ENCODE assay signal across 10 mouse cellular contexts in genomic region chr6:70955841-70956240, GRCm38 (mm10). TPM values are rescaled to one million over a fixed set of nuclear protein-coding genes. Genes with fewer than 3 reads are reported as not detected.
DNase-seq lines count a peak whose midpoint lies in the region; ATAC-seq and TF ChIP-seq lines count a peak whose summit lies in the region.
"Had no signal": no experiment of that assay in that cellular context is flagged by ENCODE, and none has a peak within 500 bp of the region (broad histone marks: within the 10 kb centered on the region; RNA-seq: fewer than 3 reads in every experiment).

No protein-coding gene starts in this region.

- 1% methylated on average over 12 of the region's 12 CpGs for WGBS in kidney, postnatal 0 days
- 1% methylated on average over 12 of the region's 12 CpGs for WGBS in embryonic facial prominence, embryonic 15.5 days
- WGBS in intestine, embryonic 14.5 days, result 3% methylated on average over 12 of the region's 12 CpGs

- 0 out of 2 replicates have a peak, but pooled peaks cover 6% of the 10 kb centered on the region for H3K4me1 ChIP-seq in kidney, postnatal 0 days (replicated peaks; ENCODE audit: insufficient read depth, low read length)
- H3K4me1 ChIP-seq in embryonic facial prominence, embryonic 15.5 days, result peaks cover 14% of the 10 kb centered on the region
- peaks cover 8% of the 10 kb centered on the region; the same call in 1 of the 2 replicates for H3K4me1 ChIP-seq in intestine, embryonic 14.5 days (replicated peaks; ENCODE audit: control insufficient read depth, insufficient read depth, low read length)

- H3K9me3 ChIP-seq in kidney, postnatal 0 days (replicated peaks; ENCODE audit: low read length), result no peaks in the 10 kb centered on the region
- no peaks in the 10 kb centered on the region for H3K9me3 ChIP-seq in embryonic facial prominence, embryonic 15.5 days (replicated peaks)
- H3K9me3 ChIP-seq in intestine, embryonic 14.5 days (ENCODE audit: control insufficient read depth, low read length), result no peaks in the 10 kb centered on the region

- peak overlapping the region; percentile 42 for H3K4me3 ChIP-seq in kidney, postnatal 0 days (replicated peaks; ENCODE audit: low read depth, low read length)
- peak overlapping the region; percentile 48 for H3K4me3 ChIP-seq in embryonic facial prominence, embryonic 15.5 days (replicated peaks)
- H3K4me3 ChIP-seq in intestine, embryonic 14.5 days (ENCODE audit: low read depth, low read length), result peak overlapping the region; percentile 33

- peaks cover 56% of the 10 kb centered on the region for H3K27me3 ChIP-seq in kidney, postnatal 0 days (ENCODE audit: insufficient read depth, low read length)
- peaks cover 70% of the 10 kb centered on the region for H3K27me3 ChIP-seq in embryonic facial prominence, embryonic 15.5 days
- H3K27me3 ChIP-seq in intestine, embryonic 14.5 days (replicated peaks; ENCODE audit: control insufficient read depth, insufficient read depth, low read length), result peaks cover 89% of the 10 kb centered on the region

- TF ChIP-seq CTCF in kidney, postnatal 0 days (IDR thresholded peaks at IDR 0.05; ENCODE audit: low read depth), result no peak

- peak; percentile 19 for DNase-seq in kidney, postnatal 0 days (ENCODE audit: low spot score)
- no peak for DNase-seq in kidney, postnatal 25 days
- peak; percentile 56 for DNase-seq in intestine, embryonic 14.5 days (ENCODE audit: low spot score)
- peak; percentile 2 for DNase-seq in naive thymus-derived CD4-positive, alpha-beta T cell, adult 2 months (ENCODE audit: low read depth)
- DNase-seq in urinary bladder, postnatal 36 days (ENCODE audit: low spot score in 2 of 2), result no peak
- no peak for DNase-seq in layer of hippocampus, adult 18-20 months (ENCODE audit: low spot score in 2 of 2)
- DNase-seq in urinary bladder, postnatal 14 days (ENCODE audit: low spot score), result no peak

- no peak overlapping the region for H3K9ac ChIP-seq in kidney, postnatal 0 days (ENCODE audit: low read depth, low read length)
- H3K9ac ChIP-seq in embryonic facial prominence, embryonic 15.5 days, result no peak overlapping the region
- H3K9ac ChIP-seq in intestine, embryonic 14.5 days (ENCODE audit: low read length), result no peak overlapping the region

- H3K4me2 ChIP-seq in kidney, postnatal 0 days (ENCODE audit: low read length), result peak overlapping the region; percentile 74
- peak overlapping the region; percentile 85 for H3K4me2 ChIP-seq in embryonic facial prominence, embryonic 15.5 days (replicated peaks)
- H3K4me2 ChIP-seq in intestine, embryonic 14.5 days (ENCODE audit: low read length), result peak overlapping the region; percentile 59

- no peak for ATAC-seq in kidney, postnatal 0 days (replicated peaks; ENCODE audit: low FRiP score, low read depth)
- ATAC-seq in embryonic facial prominence, embryonic 15.5 days (ENCODE audit: insufficient number of reproducible peaks, low FRiP score, low TSS enrichment, low read depth), result no peak
- ATAC-seq in intestine, embryonic 14.5 days (replicated peaks; ENCODE audit: low FRiP score, low TSS enrichment, low read depth), result no peak

- H3K36me3 ChIP-seq in kidney, postnatal 0 days (ENCODE audit: insufficient read depth, low read length), result no peaks in the 10 kb centered on the region
- no peaks in the 10 kb centered on the region for H3K36me3 ChIP-seq in embryonic facial prominence, embryonic 15.5 days
- H3K36me3 ChIP-seq in intestine, embryonic 14.5 days (ENCODE audit: control insufficient read depth, insufficient read depth, low read length), result no peaks in the 10 kb centered on the region

- H3K27ac ChIP-seq in kidney, postnatal 0 days, result no peak overlapping the region
- H3K27ac ChIP-seq in embryonic facial prominence, embryonic 15.5 days (replicated peaks), result no peak overlapping the region
- no peak overlapping the region for H3K27ac ChIP-seq in intestine, embryonic 14.5 days (ENCODE audit: low read depth)

RNA-seq across cellular contexts. Expression of gene Foxi3, which starts 0.5 kb away (rescaled TPM):
- not detected in 2 replicates for polyA plus RNA-seq in kidney, postnatal 0 days (2015; fragmentation: Nextera tagmentation; extraction: Ambion mirVana)
- polyA plus RNA-seq in embryonic facial prominence, embryonic 15.5 days (2015; fragmentation: Nextera tagmentation; extraction: Ambion mirVana), result 2.0 and 2.1 TPM in 2 replicates
- polyA plus RNA-seq in intestine, embryonic 14.5 days (2014; fragmentation: Nextera tagmentation; extraction: Ambion mirVana), result not detected in 2 replicates
- total RNA-seq in layer of hippocampus, adult 18-20 months (2021), result not detected
- total RNA-seq: left cerebral cortex, postnatal 25 days had no signal
- polyA plus RNA-seq: spleen, adult 2 months had no signal

RNA-seq across cellular contexts. Expression of gene Tex37, which starts 37.1 kb away (rescaled TPM):
- polyA plus RNA-seq in kidney, postnatal 0 days (2015; fragmentation: Nextera tagmentation; extraction: Ambion mirVana), result not detected in 2 replicates
- not detected in 2 replicates for polyA plus RNA-seq in embryonic facial prominence, embryonic 15.5 days (2015; fragmentation: Nextera tagmentation; extraction: Ambion mirVana)
- not detected in 2 replicates for polyA plus RNA-seq in intestine, embryonic 14.5 days (2014; fragmentation: Nextera tagmentation; extraction: Ambion mirVana)
- total RNA-seq in layer of hippocampus, adult 18-20 months (2021), result not detected
- total RNA-seq: left cerebral cortex, postnatal 25 days had no signal
- polyA plus RNA-seq: spleen, adult 2 months had no signal

Comparison
In these comparisons a context has a peak if more than half of its experiments do, and no peak if none do; other contexts are left out.
1. DNase-seq: peak in kidney, postnatal 0 days (single experiment), intestine, embryonic 14.5 days (single experiment) and naive thymus-derived CD4-positive, alpha-beta T cell, adult 2 months (single experiment); none in kidney, postnatal 25 days (0 of 2), urinary bladder, postnatal 36 days (0 of 2), layer of hippocampus, adult 18-20 months (0 of 2) and urinary bladder, postnatal 14 days (single experiment).
2. Peak in every context shown above with its lines, with median percentiles within 50 percentile points of each other: H3K4me2 ChIP-seq and H3K4me3 ChIP-seq.